ENCODE assay signal across 9 mouse cellular contexts in genomic region chr7:132213460-132213859, GRCm38 (mm10). TPM values are rescaled to one million over a fixed set of nuclear protein-coding genes. Genes with fewer than 3 reads are reported as not detected.
DNase-seq lines count a peak whose midpoint lies in the region; ATAC-seq lines count a peak whose summit lies in the region.
"Had no signal": no experiment of that assay in that cellular context is flagged by ENCODE, and none has a peak within 500 bp of the region (broad histone marks: within the 10 kb centered on the region; RNA-seq: fewer than 3 reads in every experiment).

No protein-coding gene starts in this region.

- H3K4me1 ChIP-seq in kidney, embryonic 15.5 days = no peaks in the 10 kb centered on the region
- H3K4me1 ChIP-seq: lung, embryonic 15.5 days had no signal

- ATAC-seq in kidney, embryonic 15.5 days (replicated peaks; ENCODE audit: low FRiP score) = no peak
- 0 out of 2 replicates have a peak, but pooled peaks have one; percentile 50 for ATAC-seq in megakaryocyte progenitor cell, adult 5-6 weeks (replicated peaks; ENCODE audit: poor library complexity)

- H3K4me2 ChIP-seq in kidney, embryonic 15.5 days = no peak overlapping the region
- H3K4me2 ChIP-seq: lung, embryonic 15.5 days had no signal

- 7% methylated on average over 8 of the region's 8 CpGs for WGBS in kidney, embryonic 15.5 days

- H3K4me3 ChIP-seq in kidney, embryonic 15.5 days (replicated peaks) = no peak overlapping the region
- H3K4me3 ChIP-seq: lung, embryonic 15.5 days had no signal

- H3K36me3 ChIP-seq in kidney, embryonic 15.5 days = no peaks in the 10 kb centered on the region
- H3K36me3 ChIP-seq: lung, embryonic 15.5 days had no signal

- no peaks in the 10 kb centered on the region for H3K9me3 ChIP-seq in kidney, embryonic 15.5 days (replicated peaks)
- H3K9me3 ChIP-seq: lung, embryonic 15.5 days had no signal

- DNase-seq in kidney, adult 18-20 months = peak; percentile 72
- DNase-seq in adrenal gland, adult 2 months = peak; percentile 75
- peak; percentile 56 for DNase-seq in embryo, embryonic 11.5 days (ENCODE audit: low read depth, low spot score)
- peak; percentile 63 for DNase-seq in heart, adult 8-10 months (ENCODE audit: low spot score)
- peak; percentile 83 to 87 for DNase-seq in layer of hippocampus, postnatal 14 days (ENCODE audit: low spot score in 2 of 2)
- peak; percentile 85 for DNase-seq in testis, postnatal 10 days (ENCODE audit: low spot score)

- H3K27me3 ChIP-seq in kidney, embryonic 15.5 days = peaks cover 30% of the 10 kb centered on the region; the same call in 1 of the 2 replicates
- H3K27me3 ChIP-seq: lung, embryonic 15.5 days had no signal

- no peak overlapping the region for H3K9ac ChIP-seq in kidney, embryonic 15.5 days
- H3K9ac ChIP-seq: lung, embryonic 15.5 days had no signal

- H3K27ac ChIP-seq in kidney, embryonic 15.5 days = no peak overlapping the region
- H3K27ac ChIP-seq: lung, embryonic 15.5 days had no signal

RNA-seq across cellular contexts. Expression of gene Cpxm2, which starts 58.9 kb away (rescaled TPM):
- 1.6 and 3.9 TPM in 2 replicates for polyA plus RNA-seq in kidney, embryonic 15.5 days (2015; fragmentation: Nextera tagmentation; extraction: Ambion mirVana)
- 10 to 100 TPM; 15.0 to 27.5 TPM for total RNA-seq in adrenal gland, adult 2 months (2021)
- 9.9 and 11.6 TPM in 2 replicates for polyA plus RNA-seq in adrenal gland, adult 2 months (2012; rRNA removed)
- total RNA-seq in heart, adult 8-10 months (2022) = 10 to 100 TPM; 34.6 to 53.0 (median 42.7) TPM
- total RNA-seq in layer of hippocampus, postnatal 14 days (2021) = 1 to 10 TPM; 3.1 to 4.0 TPM
- not detected in 2 replicates for total RNA-seq in megakaryocyte progenitor cell, adult 5-6 weeks (2015)
- not detected in 2 replicates for total RNA-seq in megakaryocyte progenitor cell, adult 5-6 weeks (2017)

Comparison
In these comparisons a context has a peak if more than half of its experiments do, and no peak if none do; other contexts are left out.
1. RNA of gene Cpxm2, which starts 58.9 kb away (total RNA-seq): 34.6 to 53.0 TPM in heart, adult 8-10 months, 15.0 to 27.5 TPM in adrenal gland, adult 2 months and 3.1 to 4.0 TPM in layer of hippocampus, postnatal 14 days; not detected in megakaryocyte progenitor cell, adult 5-6 weeks; every median in the first group is over 4 times any median in the second.
2. Peak in every context shown above with its lines, with median percentiles within 50 percentile points of each other: DNase-seq.